Mouse (Mus musculus) MEL (cell line): ENCODE measurements around the gene Prex1. TPM values are rescaled to one million over a fixed set of nuclear protein-coding genes. Genes with fewer than 3 reads are reported as not detected.
A peak's percentile ranks its signal among the peaks of the same experiment; 100 is the strongest.

Experiments
- DNase-seq: peaks from one replicate; pipeline ENCODE4 v3.0.0; 2011; ENCODE audit warnings: low read depth, low spot score
- H3K27ac ChIP-seq: 2 replicates; pipeline ENCODE4 v1.5.1; 2012; ENCODE audit warnings: low read depth, mild to moderate bottlenecking, control low read depth, low read length, moderate library complexity; ENCODE audit not compliant: control insufficient read depth
- H3K27me3 ChIP-seq, 2 experiments: fragments of 150-350 bp in 1 of 2; sonication (generic) in 1 of 2; 2 replicates each; pipeline ENCODE4 v1.6.1; 2012; ENCODE audit warnings: low read length in 2 of 2, mild to moderate bottlenecking in 2 of 2, improper control_type of control experiment in 1 of 2, moderate library complexity in 1 of 2; ENCODE audit not compliant: insufficient read depth in 2 of 2, control insufficient read depth in 1 of 2
- H3K36me3 ChIP-seq, 2 experiments: 2 replicates each; pipeline ENCODE4 v1.6.1; 2012 to 2014; ENCODE audit warnings: low read length in 2 of 2, improper control_type of control experiment in 1 of 2, inconsistent platforms in 1 of 2, mild to moderate bottlenecking in 1 of 2; ENCODE audit not compliant: insufficient read depth in 2 of 2, control insufficient read depth in 1 of 2
- H3K4me1 ChIP-seq, 2 experiments: fragments of 150-350 bp in 1 of 2; sonication (generic) in 1 of 2; 2 replicates each; pipeline ENCODE4 v1.6.1; 2012; ENCODE audit warnings: low read length in 2 of 2, improper control_type of control experiment in 1 of 2, mild to moderate bottlenecking in 1 of 2; ENCODE audit not compliant: insufficient read depth in 2 of 2, control insufficient read depth in 1 of 2
- H3K4me3 ChIP-seq, 2 experiments: fragments of 150-350 bp in 1 of 2; sonication (generic) in 1 of 2; 2 replicates each; pipeline ENCODE4 v1.5.1; 2012; ENCODE audit warnings: low read depth in 2 of 2, low read length in 2 of 2, mild to moderate bottlenecking in 2 of 2, moderate library complexity in 2 of 2, control low read depth in 1 of 2, improper control_type of control experiment in 1 of 2; ENCODE audit not compliant: control insufficient read depth in 1 of 2, insufficient read depth in 1 of 2
- H3K79me2 ChIP-seq: 2 replicates; pipeline ENCODE4 v1.6.1; 2012; ENCODE audit warnings: mild to moderate bottlenecking, low read length, moderate library complexity; ENCODE audit not compliant: control insufficient read depth, poor library complexity, insufficient read depth
- H3K9ac ChIP-seq: 2 replicates; pipeline ENCODE4 v1.6.1; 2012; ENCODE audit warnings: low read depth, mild to moderate bottlenecking, control low read depth, low read length, moderate library complexity; ENCODE audit not compliant: control insufficient read depth, poor library complexity, severe bottlenecking
- H3K9me3 ChIP-seq: fragments of 150-350 bp; sonication (generic); replicated peaks from 2 replicates; pipeline ENCODE4 v1.6.1; 2012; ENCODE audit warnings: mild to moderate bottlenecking, low read length, improper control_type of control experiment, moderate library complexity; ENCODE audit not compliant: insufficient read depth
- BHLHE40 ChIP-seq: IDR thresholded peaks from 2 replicates; pipeline ENCODE4 v1.6.1; 2012; ENCODE audit warnings: low read depth, mild to moderate bottlenecking, inconsistent platforms, low read length, improper control_type of control experiment, borderline replicate concordance
- CHD1 ChIP-seq: IDR thresholded peaks from 2 replicates; pipeline ENCODE4 v1.6.1; 2012; ENCODE audit warnings: low read depth, mild to moderate bottlenecking, inconsistent platforms, low read length, improper control_type of control experiment
- CHD2 ChIP-seq: IDR thresholded peaks from 2 replicates; pipeline ENCODE4 v1.6.1; 2011; ENCODE audit warnings: low read length, improper control_type of control experiment
- EP300 ChIP-seq, 2 experiments: IDR thresholded peaks; 2 replicates each; pipeline ENCODE4 v1.6.1; 2011; ENCODE audit warnings: improper control_type of control experiment in 2 of 2, low read length in 2 of 2, low read depth in 1 of 2, mild to moderate bottlenecking in 1 of 2
- ETS1 ChIP-seq: IDR thresholded peaks from 2 replicates; pipeline ENCODE4 v1.6.1; 2012; ENCODE audit warnings: low read depth, mild to moderate bottlenecking, inconsistent platforms, low read length, improper control_type of control experiment, moderate library complexity
- GATA1 ChIP-seq: IDR thresholded peaks from 2 replicates; pipeline ENCODE4 v1.6.1; 2011; ENCODE audit warnings: low read depth, low read length, improper control_type of control experiment
- KAT2A ChIP-seq: conservative IDR thresholded peaks from 2 replicates; pipeline ENCODE4 v1.6.1; 2012; ENCODE audit warnings: low read depth, low read length, improper control_type of control experiment, inconsistent platforms
- MAZ ChIP-seq: IDR thresholded peaks from 2 replicates; pipeline ENCODE4 v1.6.1; 2012; ENCODE audit warnings: low read depth, mild to moderate bottlenecking, inconsistent platforms, low read length, improper control_type of control experiment
- MEF2A ChIP-seq: IDR thresholded peaks from 2 replicates; pipeline ENCODE4 v1.6.1; 2014; ENCODE audit warnings: low read depth, mild to moderate bottlenecking, inconsistent platforms, low read length, improper control_type of control experiment; ENCODE audit not compliant: poor library complexity, insufficient replicate concordance, severe bottlenecking; ENCODE audit errors: extremely low read depth
- MXI1 ChIP-seq: IDR thresholded peaks from 2 replicates; pipeline ENCODE4 v1.6.1; 2011; ENCODE audit warnings: mild to moderate bottlenecking, low read depth, low read length, improper control_type of control experiment
- MYC ChIP-seq: IDR thresholded peaks from 2 replicates; pipeline ENCODE4 v1.6.1; 2011; ENCODE audit warnings: low read depth, mild to moderate bottlenecking, low read length, improper control_type of control experiment, moderate library complexity
- NELFE ChIP-seq: IDR thresholded peaks from 2 replicates; pipeline ENCODE4 v1.6.1; 2011; ENCODE audit warnings: low read depth, low read length, improper control_type of control experiment
- SMC3 ChIP-seq: IDR thresholded peaks from 2 replicates; pipeline ENCODE4 v1.6.1; 2011; ENCODE audit warnings: low read depth, low read length, improper control_type of control experiment
- TAL1 ChIP-seq: IDR thresholded peaks from 2 replicates; pipeline ENCODE4 v1.6.1; 2012; ENCODE audit warnings: mild to moderate bottlenecking, inconsistent platforms, low read length, moderate library complexity, mixed read lengths
- TBP ChIP-seq: IDR thresholded peaks from 2 replicates; pipeline ENCODE4 v1.8.0; 2011; ENCODE audit warnings: low read depth, low read length, improper control_type of control experiment
- TCF12 ChIP-seq: IDR thresholded peaks from 2 replicates; pipeline ENCODE4 v1.6.1; 2014; ENCODE audit warnings: low read depth, mild to moderate bottlenecking, inconsistent platforms, low read length, improper control_type of control experiment, moderate library complexity
- USF1 ChIP-seq: IDR thresholded peaks from 2 replicates; pipeline ENCODE4 v1.6.1; 2014; ENCODE audit warnings: low read depth, mild to moderate bottlenecking, inconsistent platforms, low read length, improper control_type of control experiment, moderate library complexity
- USF2 ChIP-seq, 2 experiments: IDR thresholded peaks; 2 replicates each; pipeline ENCODE4 v1.6.1; 2011 to 2012; ENCODE audit warnings: improper control_type of control experiment in 2 of 2, low read length in 2 of 2, borderline replicate concordance in 1 of 2, inconsistent platforms in 1 of 2, low read depth in 1 of 2, mild to moderate bottlenecking in 1 of 2; ENCODE audit not compliant: insufficient read depth in 1 of 2
- ZNF384 ChIP-seq: IDR thresholded peaks from 2 replicates; pipeline ENCODE4 v1.6.1; 2012; ENCODE audit warnings: low read depth, mild to moderate bottlenecking, inconsistent platforms, low read length, improper control_type of control experiment
- polyA plus RNA-seq, 2 experiments: library from polyadenylated mRNA; stranded (reverse) in 1 of 2; unstranded in 1 of 2; fragments of >175 nt in 1 of 2; fragments of >200 nt in 1 of 2; gene quantifications; 2 replicates each; pipeline versions ENCODE4 v1.2.1 to v1.2.4; 2012; ENCODE audit warnings: low replicate concordance in 2 of 2, low read depth in 1 of 2; ENCODE audit not compliant: insufficient read length in 2 of 2, insufficient read depth in 1 of 2, missing spikeins in 1 of 2
- total RNA-seq: library from RNA; depleted of rRNA; stranded (reverse); fragments of 300-350 nt; gene quantifications from 2 replicates; pipeline ENCODE4 v1.2.3, GENCODE M21; 2012

The Prex1 gene
- total and polyA plus RNA-seq, 3 experiments: 8.0 to 33.1 (median 15.8) TPM

DNA sequence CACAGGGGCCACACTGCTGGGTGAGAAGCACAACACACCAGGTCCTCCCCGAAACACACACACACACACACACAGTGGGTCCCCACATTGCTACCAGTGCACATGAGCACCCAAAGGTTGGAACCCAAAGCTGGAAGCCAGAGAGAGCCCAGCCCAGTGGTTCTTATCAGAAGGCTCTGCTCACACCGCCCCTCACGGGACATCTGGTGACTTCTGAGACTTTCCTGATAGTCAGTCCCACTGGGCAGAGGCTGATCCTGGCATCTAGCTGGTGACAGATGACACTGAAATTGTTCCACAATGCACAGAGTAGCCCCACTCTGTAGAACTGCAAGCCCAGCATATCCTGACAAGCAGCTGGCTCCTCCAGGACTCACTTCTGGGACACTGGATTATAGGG is 10.1 kb downstream of the Prex1 start:
- Histone ChIP-seq H3K4me1 (peaks cover 7 to 12% of the 10 kb centered on the region in 2 experiments), H3K36me3 (peaks cover 0 to 3% of the 10 kb centered on the region in 2 experiments; a peak in 2 of 4 replicates)
- DNase-seq: peak; percentile 53

GRCm38 (mm10) chr2:166702113-166702445 is 11.6 kb downstream of the Prex1 start:
- Histone ChIP-seq H3K9ac (no peak overlapping the region), H3K4me1 (peaks cover 7 to 12% of the 10 kb centered on the region in 2 experiments), H3K9me3 (no peaks in the 10 kb centered on the region), H3K27ac (no peak overlapping the region), H3K36me3 (peaks cover 0 to 3% of the 10 kb centered on the region in 2 experiments; a peak in 2 of 4 replicates), H3K27me3 (no peaks in the 10 kb centered on the region), H3K4me3 (no peak overlapping the region), H3K79me2 (no peaks in the 10 kb centered on the region; the same call in 1 of the 2 replicates)
- TF ChIP-seq USF2 (IDR thresholded peaks at IDR 0.05; ENCODE audit: borderline replicate concordance in 1 of 2, insufficient read depth in 1 of 2, low read depth in 1 of 2, low read length in 2 of 2): no peak
- no peak for TF ChIP-seq EP300 (IDR thresholded peaks at IDR 0.05; ENCODE audit: low read depth in 1 of 2, low read length in 2 of 2)
- no peak for TF ChIP-seq TBP
- TF ChIP-seq MAZ: no peak
- no peak for TF ChIP-seq KAT2A
- TF ChIP-seq ETS1: no peak
- no peak for TF ChIP-seq CHD2
- TF ChIP-seq CHD1: no peak
- no peak for DNase-seq

More for the DNA sequence above, 10.1 kb downstream of the Prex1 start:
- H3K27me3 ChIP-seq: no peaks in the 10 kb centered on the region
- H3K27ac ChIP-seq: no peak overlapping the region
- no peaks in the 10 kb centered on the region for H3K9me3 ChIP-seq
- no peak overlapping the region for H3K9ac ChIP-seq
- no peak for TF ChIP-seq ZNF384
- TF ChIP-seq TCF12: peak; percentile 72
- TF ChIP-seq MXI1: no peak
- peak; percentile 58 for TF ChIP-seq TAL1
- no peak for TF ChIP-seq USF1
- TF ChIP-seq MYC: no peak
- no peak for TF ChIP-seq MEF2A
- TF ChIP-seq BHLHE40: peak; percentile 91
- TF ChIP-seq NELFE: no peak
- peak; percentile 63 for TF ChIP-seq GATA1
- peak; percentile 52 to 58 for TF ChIP-seq EP300 (IDR thresholded peaks at IDR 0.05; ENCODE audit: low read depth in 1 of 2, low read length in 2 of 2)
- 0 out of 2 replicates have a peak, but pooled peaks have one; percentile 52 for TF ChIP-seq ETS1
- TF ChIP-seq SMC3: no peak
- H3K4me3 ChIP-seq: no peak overlapping the region
- no peaks in the 10 kb centered on the region; the same call in 1 of the 2 replicates for H3K79me2 ChIP-seq
